Mouse (Mus musculus): ENCODE results near the gene Kif26a.

- TF ChIP-seq POLR2A (IDR thresholded peaks at IDR 0.05; ENCODE audit: borderline replicate concordance, extremely low read depth, low read depth, low read length) (no peak), CTCF (IDR thresholded peaks at IDR 0.05; ENCODE audit: insufficient read depth, low read length) (no peak)
Observed at GRCm38 (mm10) chr12:112109701-112110100, 36.3 kb upstream of the Kif26a start.

All from lung, adult 2 months (tissue).